Mouse (Mus musculus) lung, embryonic 14.5 days (tissue): Measurements from ENCODE around the gene Anp32b. TPM values are rescaled to one million over a fixed set of nuclear protein-coding genes. Genes with fewer than 3 reads are reported as not detected.
A peak's percentile ranks its signal among the peaks of the same experiment; 100 is the strongest.

Experiments
- ATAC-seq: fragments of 200-750 bp; cut with Nextera tagmentation; 2 replicates; pipeline ENCODE4 v1.8.0; 2017; ENCODE audit warnings: mild to moderate bottlenecking, moderate TSS enrichment, moderate library complexity; ENCODE audit not compliant: insufficient read depth
- DNase-seq: peaks from one replicate; pipeline ENCODE4 v3.0.0-alpha.2; 2015
- H3K27ac ChIP-seq: fragments of 300-500 bp; sonication (generic); 2 replicates; pipeline ENCODE4 v1.5.1; 2014; ENCODE audit warnings: low read depth, mild to moderate bottlenecking, moderate library complexity
- H3K27me3 ChIP-seq: fragments of 300-500 bp; sonication (generic); 2 replicates; pipeline ENCODE4 v1.6.1; 2014; ENCODE audit warnings: low read length, control low read depth; ENCODE audit not compliant: insufficient read depth
- H3K36me3 ChIP-seq: fragments of 300-500 bp; sonication (generic); 2 replicates; pipeline ENCODE4 v1.6.1; 2014; ENCODE audit warnings: control low read depth; ENCODE audit not compliant: insufficient read depth
- H3K4me1 ChIP-seq: fragments of 300-500 bp; sonication (generic); 2 replicates; pipeline ENCODE4 v1.6.1; 2014; ENCODE audit warnings: antibody characterized with exemption, control low read depth; ENCODE audit not compliant: insufficient read depth
- H3K4me2 ChIP-seq: fragments of 300-500 bp; sonication (generic); 2 replicates; pipeline ENCODE4 v1.6.1; 2014; ENCODE audit warnings: mild to moderate bottlenecking
- H3K4me3 ChIP-seq: fragments of 300-500 bp; sonication (generic); 2 replicates; pipeline ENCODE4 v1.5.1; 2014; ENCODE audit warnings: low read depth, low read length
- H3K9ac ChIP-seq: fragments of 300-500 bp; sonication (generic); 2 replicates; pipeline ENCODE4 v1.6.1; 2014
- H3K9me3 ChIP-seq: fragments of 300-500 bp; sonication (generic); 2 replicates; pipeline ENCODE4 v1.6.1; 2016; ENCODE audit warnings: low read depth, low read length, control low read depth
- CTCF ChIP-seq: IDR thresholded peaks from 2 replicates; pipeline ENCODE4 v1.5.1; 2016; ENCODE audit warnings: antibody characterized with exemption, low read depth
- WGBS: fragments of 180-500 bp; shearing (Covaris S2); extraction: QIAGEN DNeasy Blood & Tissue Kit; methylation state at CpG from one replicate; pipeline ENCODE4 v1.1.7; 2014; 5-methylcytosine and 5-hydroxymethylcytosine counted together
- polyA plus RNA-seq: library from polyadenylated mRNA; unstranded; fragments of >200 nt; fragmentation: Nextera tagmentation; extraction: Ambion mirVana; gene quantifications from 2 replicates; pipeline ENCODE4 v1.2.1, GENCODE M21; 2014

Anp32b gene
- polyA plus RNA-seq, 1 experiment from 2014 or later, result 330 TPM

DNA sequence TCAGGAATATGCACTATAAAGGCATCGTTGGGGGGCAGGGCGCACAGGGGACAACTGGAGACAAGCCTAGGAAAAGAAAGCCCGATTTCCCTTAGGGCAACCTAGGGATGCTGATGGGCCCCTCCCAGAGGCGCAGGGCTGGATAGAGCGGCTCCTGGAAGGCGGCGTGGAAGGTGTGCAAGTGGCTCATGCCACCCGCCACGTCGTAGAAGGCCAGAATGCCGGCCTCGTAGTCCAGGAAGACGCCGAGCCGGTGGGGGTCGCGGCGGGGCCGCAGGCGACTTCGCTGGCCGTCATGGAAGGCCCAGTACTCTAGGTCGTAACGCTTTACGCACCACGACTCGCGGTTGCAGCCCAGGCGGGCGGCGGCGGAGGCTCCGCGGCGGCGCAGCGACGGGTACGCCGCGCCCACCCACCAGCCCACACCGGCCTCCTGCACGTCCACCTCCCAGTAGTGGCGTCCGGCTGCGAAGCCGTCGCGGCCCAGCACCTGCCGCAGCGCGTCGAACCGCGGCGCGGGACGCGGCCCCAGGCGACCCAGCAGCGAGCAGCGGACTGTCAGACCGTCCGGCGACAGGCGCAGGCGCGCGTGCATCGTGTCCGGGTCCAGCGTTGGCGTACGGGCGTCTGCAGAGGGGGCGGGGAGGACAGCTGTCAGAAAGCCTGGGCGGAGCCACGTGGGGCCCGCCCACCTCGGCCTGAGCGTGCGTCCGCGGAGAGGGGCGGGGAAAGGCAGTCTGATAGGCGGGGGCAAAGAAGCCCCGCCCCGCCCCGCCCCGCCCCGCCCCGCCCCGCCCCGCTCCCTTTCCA lies 56.3 kb downstream of the Anp32b start:
- TF ChIP-seq CTCF, result no peak
- under 1% methylated on average over 94 of the region's 94 CpGs for WGBS
- no peaks in the 10 kb centered on the region for H3K4me1 ChIP-seq
- H3K27me3 ChIP-seq, result peaks cover 16% of the 10 kb centered on the region
- peak; percentile 98 for DNase-seq
- H3K4me2 ChIP-seq, result peak overlapping the region; percentile 95
- H3K9me3 ChIP-seq, result no peaks in the 10 kb centered on the region
- peak; percentile 95 for ATAC-seq
- peak overlapping the region; percentile 48 for H3K9ac ChIP-seq
- peaks cover 21% of the 10 kb centered on the region for H3K36me3 ChIP-seq
- 0 out of 2 replicates have a peak overlapping the region, but pooled peaks have one; percentile 8 for H3K27ac ChIP-seq
- H3K4me3 ChIP-seq, result peak overlapping the region; percentile 56

DNA sequence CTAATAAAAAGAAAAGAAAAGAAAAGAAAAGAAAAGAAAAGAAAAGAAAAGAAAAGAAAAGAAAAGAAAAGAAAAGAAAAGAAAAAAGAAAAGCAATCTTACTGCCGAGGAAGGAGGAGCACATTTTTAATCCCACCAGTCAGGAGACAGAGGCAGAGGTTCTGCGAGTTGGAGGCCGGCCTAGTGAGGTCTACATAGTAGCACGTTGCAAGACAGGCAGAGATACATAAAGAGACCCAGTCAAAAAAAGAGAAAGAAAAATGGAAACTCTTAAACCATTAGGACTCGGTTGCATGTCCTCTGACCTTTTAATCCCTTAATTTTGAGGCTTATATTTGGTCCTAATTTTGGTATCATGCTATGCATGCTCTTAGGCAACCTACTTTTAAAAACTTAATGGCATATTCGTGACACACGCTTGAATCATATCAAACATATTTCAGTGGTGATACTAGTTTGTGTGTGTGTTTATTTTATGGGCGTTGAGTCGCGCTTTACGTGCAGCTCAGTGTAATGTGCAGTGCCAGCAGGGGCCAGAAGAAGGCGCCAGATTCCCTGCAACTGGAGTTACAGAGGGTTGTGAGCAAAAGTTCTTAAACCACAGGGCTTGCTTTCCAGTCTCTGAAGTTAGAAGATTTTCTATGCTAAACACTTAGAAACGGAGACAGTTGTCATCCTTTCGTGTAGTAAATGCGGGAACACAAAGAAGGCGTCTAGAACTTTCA lies 57.2 kb downstream of the Anp32b start:
- TF ChIP-seq CTCF, result peak; percentile 83
- H3K27me3 ChIP-seq, result peaks cover 16% of the 10 kb centered on the region
- ATAC-seq, result peak; percentile 59; the same call in 1 of the 2 replicates
- H3K4me3 ChIP-seq, result peak overlapping the region; percentile 56
- no peak overlapping the region; the same call in 1 of the 2 replicates for H3K9ac ChIP-seq
- peaks cover 13% of the 10 kb centered on the region for H3K36me3 ChIP-seq
- peak; percentile 92 for DNase-seq
- H3K27ac ChIP-seq, result peak overlapping the region; percentile 49; the same call in 1 of the 2 replicates
- H3K4me1 ChIP-seq, result no peaks in the 10 kb centered on the region
- H3K9me3 ChIP-seq, result no peaks in the 10 kb centered on the region
- H3K4me2 ChIP-seq, result peak overlapping the region; percentile 95
- 11% methylated on average over 16 of the region's 16 CpGs for WGBS

DNA sequence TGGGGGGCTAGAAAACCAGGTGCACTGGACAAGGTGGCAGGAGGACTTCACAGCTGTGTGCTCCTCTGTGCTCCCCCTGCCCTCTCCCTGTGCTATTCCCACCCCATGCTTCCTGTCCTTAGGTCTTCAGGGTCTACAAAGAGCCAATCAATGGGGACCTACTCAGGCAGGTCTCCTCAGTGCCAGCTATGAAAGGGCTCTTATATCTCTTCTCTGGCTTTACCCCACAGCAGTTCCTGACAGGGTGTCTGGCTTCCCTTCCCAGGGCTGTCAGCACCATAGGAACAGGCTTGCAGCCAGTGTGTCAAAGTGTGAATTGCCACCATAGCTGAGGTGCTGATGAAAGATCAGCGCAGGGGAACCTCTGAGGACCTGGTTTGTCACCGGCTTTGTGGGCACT lies 69.8 kb downstream of the Anp32b start:
- H3K4me1 ChIP-seq, result no peaks in the 10 kb centered on the region
- TF ChIP-seq CTCF, result no peak
- no peaks in the 10 kb centered on the region for H3K36me3 ChIP-seq
- H3K4me2 ChIP-seq, result no peak overlapping the region
- H3K9me3 ChIP-seq, result no peaks in the 10 kb centered on the region
- ATAC-seq (no peak), DNase-seq (no peak)
- H3K9ac ChIP-seq, result no peak overlapping the region
- WGBS, result 62% methylated on average over 2 of the region's 2 CpGs
- no peak overlapping the region for H3K27ac ChIP-seq
- no peaks in the 10 kb centered on the region for H3K27me3 ChIP-seq
- no peak overlapping the region for H3K4me3 ChIP-seq

DNA sequence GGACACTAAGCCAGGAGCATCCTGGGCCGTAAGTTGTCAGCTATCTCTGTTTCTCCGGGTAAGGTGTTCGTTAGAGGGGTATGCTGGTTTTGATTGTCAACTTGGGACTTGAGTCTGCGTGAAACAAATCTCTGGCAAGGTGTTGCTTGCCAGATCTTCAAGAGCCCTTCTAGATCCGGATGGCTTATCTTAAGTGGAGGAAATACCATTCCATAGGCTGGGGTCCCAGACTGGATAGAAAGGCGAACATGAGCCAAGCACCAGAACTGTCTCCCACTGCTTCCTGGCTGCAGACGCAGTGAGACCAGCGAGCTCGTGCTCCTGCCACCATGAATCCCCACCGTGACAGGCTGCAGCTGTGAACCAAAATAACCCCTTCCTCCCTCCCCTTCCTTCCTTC lies 70.8 kb downstream of the Anp32b start:
- no peaks in the 10 kb centered on the region for H3K36me3 ChIP-seq
- ATAC-seq, result no peak
- DNase-seq, result peak; percentile 31
- no peak for TF ChIP-seq CTCF
- no peaks in the 10 kb centered on the region for H3K9me3 ChIP-seq
- no peak overlapping the region for H3K4me3 ChIP-seq
- H3K27ac ChIP-seq, result no peak overlapping the region
- no peaks in the 10 kb centered on the region for H3K4me1 ChIP-seq
- no peak overlapping the region for H3K9ac ChIP-seq
- H3K4me2 ChIP-seq, result no peak overlapping the region
- 54% methylated on average over 10 of the region's 10 CpGs for WGBS
- H3K27me3 ChIP-seq, result no peaks in the 10 kb centered on the region

Other genes starting within 250 kb of the Anp32b start
- not detected in 2 replicates for gene Foxe1, start 107.3 kb upstream of the Anp32b start, polyA plus RNA-seq
- 9.2 and 9.4 TPM in 2 replicates for gene Trmo, start 61.5 kb upstream of the Anp32b start, polyA plus RNA-seq
- 0.55 and 0.74 TPM in 2 replicates for gene Hemgn, start 37.4 kb upstream of the Anp32b start, polyA plus RNA-seq
- 75.8 and 77.9 TPM in 2 replicates for gene Nans, start 38.3 kb downstream of the Anp32b start, polyA plus RNA-seq
- 1.7 and 3.1 TPM in 2 replicates for gene Trim14, start 85.2 kb downstream of the Anp32b start, polyA plus RNA-seq
- gene Coro2a, start 151.3 kb downstream of the Anp32b start, polyA plus RNA-seq, result 2.6 and 3.3 TPM in 2 replicates
- 3.2 and 3.5 TPM in 2 replicates for gene Tbc1d2, start 199.3 kb downstream of the Anp32b start, polyA plus RNA-seq